7 mouse cellular contexts compared by ENCODE assay signal in genomic region chr7:73540202-73541078, GRCm38 (mm10). TPM values are rescaled to one million over a fixed set of nuclear protein-coding genes. Genes with fewer than 3 reads are reported as not detected.
DNase-seq lines count a peak whose midpoint lies in the region; ATAC-seq and TF ChIP-seq lines count a peak whose summit lies in the region.

No protein-coding gene starts in this region.

- H3K4me3 ChIP-seq in lung, postnatal 0 days (ENCODE audit: low read depth, low read length): peak overlapping the region; percentile 63
- peak overlapping the region; percentile 57 for H3K4me3 ChIP-seq in embryonic facial prominence, embryonic 12.5 days
- H3K4me3 ChIP-seq in intestine, postnatal 0 days (ENCODE audit: low read depth, low read length): peak overlapping the region; percentile 63
- H3K4me3 ChIP-seq in neural tube, embryonic 15.5 days (replicated peaks): peak overlapping the region; percentile 45

- TF ChIP-seq EP300 in lung, postnatal 0 days (IDR thresholded peaks at IDR 0.05): no peak

- WGBS in lung, postnatal 0 days: under 1% methylated on average over 12 of the region's 12 CpGs
- under 1% methylated on average over 12 of the region's 12 CpGs for WGBS in embryonic facial prominence, embryonic 12.5 days
- WGBS in intestine, postnatal 0 days: under 1% methylated on average over 12 of the region's 12 CpGs
- WGBS in neural tube, embryonic 15.5 days: under 1% methylated on average over 12 of the region's 12 CpGs

- ATAC-seq in lung, postnatal 0 days: no peak
- ATAC-seq in embryonic facial prominence, embryonic 12.5 days (ENCODE audit: insufficient number of reproducible peaks, insufficient read depth, low FRiP score, low TSS enrichment): no peak
- ATAC-seq in intestine, postnatal 0 days: no peak
- no peak for ATAC-seq in neural tube, embryonic 15.5 days (ENCODE audit: low FRiP score)
- ATAC-seq in granulocyte monocyte progenitor cell, adult 5-6 weeks (replicated peaks; ENCODE audit: poor library complexity, severe bottlenecking): no peak

- TF ChIP-seq CTCF in lung, postnatal 0 days (IDR thresholded peaks at IDR 0.05): no peak
- no peak for TF ChIP-seq CTCF in intestine, postnatal 0 days (IDR thresholded peaks at IDR 0.05; ENCODE audit: low read depth)

- peak overlapping the region; percentile 89 for H3K27ac ChIP-seq in lung, postnatal 0 days (ENCODE audit: low read length)
- peak overlapping the region; percentile 84 for H3K27ac ChIP-seq in embryonic facial prominence, embryonic 12.5 days
- peak overlapping the region; percentile 100 for H3K27ac ChIP-seq in intestine, postnatal 0 days (ENCODE audit: low read depth, low read length)
- H3K27ac ChIP-seq in neural tube, embryonic 15.5 days (replicated peaks): peak overlapping the region; percentile 77

- H3K36me3 ChIP-seq in lung, postnatal 0 days (ENCODE audit: insufficient read depth, low read length): no peaks in the 10 kb centered on the region
- H3K36me3 ChIP-seq in embryonic facial prominence, embryonic 12.5 days: no peaks in the 10 kb centered on the region
- peaks cover 5% of the 10 kb centered on the region for H3K36me3 ChIP-seq in intestine, postnatal 0 days (ENCODE audit: control insufficient read depth, insufficient read depth)
- 0 out of 2 replicates have a peak, but pooled peaks cover 3% of the 10 kb centered on the region for H3K36me3 ChIP-seq in neural tube, embryonic 15.5 days

- no peaks in the 10 kb centered on the region for H3K27me3 ChIP-seq in lung, postnatal 0 days (replicated peaks; ENCODE audit: insufficient read depth, low read length)
- no peaks in the 10 kb centered on the region for H3K27me3 ChIP-seq in embryonic facial prominence, embryonic 12.5 days
- H3K27me3 ChIP-seq in intestine, postnatal 0 days (replicated peaks; ENCODE audit: control insufficient read depth, insufficient read depth, low read length): no peaks in the 10 kb centered on the region
- H3K27me3 ChIP-seq in neural tube, embryonic 15.5 days (replicated peaks): no peaks in the 10 kb centered on the region

- H3K9me3 ChIP-seq in lung, postnatal 0 days (ENCODE audit: low read length): no peaks in the 10 kb centered on the region
- no peaks in the 10 kb centered on the region for H3K9me3 ChIP-seq in embryonic facial prominence, embryonic 12.5 days
- no peaks in the 10 kb centered on the region for H3K9me3 ChIP-seq in intestine, postnatal 0 days (ENCODE audit: control insufficient read depth)
- no peaks in the 10 kb centered on the region for H3K9me3 ChIP-seq in neural tube, embryonic 15.5 days (replicated peaks)

- H3K4me2 ChIP-seq in lung, postnatal 0 days (replicated peaks; ENCODE audit: low read depth, low read length): peak overlapping the region; percentile 56
- peak overlapping the region; percentile 57 for H3K4me2 ChIP-seq in embryonic facial prominence, embryonic 12.5 days (replicated peaks)
- peak overlapping the region; percentile 62 for H3K4me2 ChIP-seq in intestine, postnatal 0 days (replicated peaks; ENCODE audit: low read depth)
- peak overlapping the region; percentile 61 for H3K4me2 ChIP-seq in neural tube, embryonic 15.5 days

- DNase-seq in lung, postnatal 0 days (ENCODE audit: low spot score): peak; percentile 61
- DNase-seq in lung, postnatal 4 days: no peak
- no peak for DNase-seq in T-cell, adult 2 months (ENCODE audit: low spot score)

- peak overlapping the region; percentile 89 for H3K9ac ChIP-seq in lung, postnatal 0 days (replicated peaks; ENCODE audit: low read depth)
- peak overlapping the region; percentile 79 for H3K9ac ChIP-seq in embryonic facial prominence, embryonic 12.5 days
- H3K9ac ChIP-seq in intestine, postnatal 0 days (ENCODE audit: low read depth, low read length): peak overlapping the region; percentile 92
- peak overlapping the region; percentile 55 for H3K9ac ChIP-seq in neural tube, embryonic 15.5 days (replicated peaks)

- H3K4me1 ChIP-seq in lung, postnatal 0 days (ENCODE audit: insufficient read depth, low read depth, low read length): peaks cover 7% of the 10 kb centered on the region
- peaks cover 13% of the 10 kb centered on the region for H3K4me1 ChIP-seq in embryonic facial prominence, embryonic 12.5 days
- no peaks in the 10 kb centered on the region for H3K4me1 ChIP-seq in intestine, postnatal 0 days (replicated peaks; ENCODE audit: control insufficient read depth, insufficient read depth, low read length)
- peaks cover 21% of the 10 kb centered on the region for H3K4me1 ChIP-seq in neural tube, embryonic 15.5 days

RNA-seq across cellular contexts. Expression of gene Chd2, which starts 1.2 kb away (rescaled TPM):
- polyA plus RNA-seq in lung, postnatal 0 days (2015; fragmentation: Nextera tagmentation; extraction: Ambion mirVana): 38.0 and 39.9 TPM in 2 replicates
- polyA plus RNA-seq in embryonic facial prominence, embryonic 12.5 days (2016; fragmentation: Nextera tagmentation; extraction: Ambion mirVana): 57.9 and 65.0 TPM in 2 replicates
- polyA plus RNA-seq in intestine, postnatal 0 days (2015; fragmentation: Nextera tagmentation; extraction: Ambion mirVana): 19.3 and 25.4 TPM in 2 replicates
- polyA plus RNA-seq in neural tube, embryonic 15.5 days (2015; fragmentation: Nextera tagmentation; extraction: Ambion mirVana): 31.2 and 39.3 TPM in 2 replicates
- total RNA-seq in granulocyte monocyte progenitor cell, adult 5-6 weeks (2014; fragmentation: Nextera tagmentation): 42.3 and 47.5 TPM in 2 replicates
- total RNA-seq in granulocyte monocyte progenitor cell, adult 5-6 weeks (2017): 93.8 and 118 TPM in 2 replicates
